Mouse (Mus musculus): Measurements from ENCODE around the gene Slc7a6.

DNA sequence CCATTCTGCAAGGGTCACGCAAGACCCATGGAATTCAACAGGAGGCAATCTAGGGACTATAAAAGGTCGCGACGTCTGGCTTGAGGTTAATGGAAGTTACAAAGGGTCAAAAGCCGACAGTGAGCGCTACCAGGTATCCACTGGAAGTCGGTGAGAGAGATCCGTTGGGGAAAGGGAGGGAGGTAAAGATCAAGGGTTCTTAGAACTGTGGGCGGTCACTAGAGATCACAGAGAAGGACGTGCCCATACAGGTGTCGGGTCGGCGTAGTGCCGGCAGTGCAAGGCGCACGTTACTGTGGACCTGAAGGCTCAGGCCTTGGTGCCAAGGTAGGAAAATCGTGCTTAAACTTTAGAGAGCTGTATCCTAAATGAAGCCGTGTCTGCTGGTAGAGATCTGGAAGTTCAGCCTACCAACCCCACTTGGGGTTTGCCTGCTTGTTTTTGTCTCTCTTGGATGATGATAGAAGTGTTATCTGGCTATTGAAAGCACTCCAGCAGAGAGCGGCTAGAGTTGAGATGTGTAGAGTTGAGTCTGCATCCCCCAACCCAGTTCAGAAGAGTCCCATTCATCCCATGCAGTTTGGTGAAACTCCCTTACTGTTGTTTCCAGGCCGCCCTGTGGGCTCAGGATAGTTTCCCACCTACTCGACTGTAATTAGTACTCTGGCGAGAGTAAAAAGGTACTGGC lies 31.3 kb upstream of the Slc7a6 start:
- TF ChIP-seq CTCF (IDR thresholded peaks at IDR 0.05; ENCODE audit: control insufficient read depth, insufficient read depth, insufficient replicate concordance, low read depth, low read length) = no peak
- no peak for TF ChIP-seq POLR2A (IDR thresholded peaks at IDR 0.05; ENCODE audit: control insufficient read depth, low read depth, low read length)

Data from testis, adult 2 months (tissue).